13 mouse cellular contexts compared by ENCODE assay signal in genomic region chr11:102652844-102653243, GRCm38 (mm10). TPM values are rescaled to one million over a fixed set of nuclear protein-coding genes. Genes with fewer than 3 reads are reported as not detected.
DNase-seq lines count a peak whose midpoint lies in the region; ATAC-seq and TF ChIP-seq lines count a peak whose summit lies in the region.
"Had no signal": no experiment of that assay in that cellular context is flagged by ENCODE, and none has a peak within 500 bp of the region (broad histone marks: within the 10 kb centered on the region; RNA-seq: fewer than 3 reads in every experiment).

No protein-coding gene starts in this region.

- H3K27ac ChIP-seq in intestine, postnatal 0 days (ENCODE audit: low read depth, low read length) = no peak overlapping the region
- H3K27ac ChIP-seq in intestine, embryonic 16.5 days (ENCODE audit: low read length) = no peak overlapping the region
- no peak overlapping the region for H3K27ac ChIP-seq in bone marrow macrophage, adult 2 months (ENCODE audit: insufficient read depth, low read depth, low read length)
- H3K27ac ChIP-seq: midbrain, embryonic 12.5 days had no signal

- no peak overlapping the region for H3K9ac ChIP-seq in intestine, postnatal 0 days (ENCODE audit: low read depth, low read length)
- H3K9ac ChIP-seq in intestine, embryonic 16.5 days (ENCODE audit: low read depth, low read length) = no peak overlapping the region
- H3K9ac ChIP-seq: midbrain, embryonic 12.5 days had no signal

- peak; percentile 57 for TF ChIP-seq CTCF in intestine, postnatal 0 days (IDR thresholded peaks at IDR 0.05; ENCODE audit: low read depth)
- peak; percentile 16; the same call in 1 of the 2 replicates for TF ChIP-seq CTCF in bone marrow macrophage, adult 2 months (IDR thresholded peaks at IDR 0.05; ENCODE audit: low read depth, low read length)

- H3K36me3 ChIP-seq in intestine, postnatal 0 days (ENCODE audit: control insufficient read depth, insufficient read depth) = no peaks in the 10 kb centered on the region
- no peaks in the 10 kb centered on the region for H3K36me3 ChIP-seq in intestine, embryonic 16.5 days (ENCODE audit: control insufficient read depth, insufficient read depth, low read length)
- H3K36me3 ChIP-seq: midbrain, embryonic 12.5 days had no signal

- no peak for ATAC-seq in intestine, postnatal 0 days
- no peak for ATAC-seq in intestine, embryonic 16.5 days
- ATAC-seq: hindbrain, embryonic 16.5 days had no signal

- peak; percentile 21 for DNase-seq in right cerebral cortex, postnatal 14 days
- no peak for DNase-seq in right cerebral cortex, adult 2 months (ENCODE audit: low spot score in 2 of 2)
- DNase-seq in urinary bladder, postnatal 25 days (ENCODE audit: low spot score) = no peak
- DNase-seq in right cerebral cortex, postnatal 10 days (ENCODE audit: low spot score in 2 of 2) = no peak
- DNase-seq: adrenal gland, adult 2 months; gastrocnemius, postnatal 14 days; right cerebral cortex, postnatal 4 days had no signal

- H3K4me3 ChIP-seq in intestine, postnatal 0 days (ENCODE audit: low read depth, low read length) = no peak overlapping the region
- H3K4me3 ChIP-seq in intestine, embryonic 16.5 days (ENCODE audit: low read length) = no peak overlapping the region
- no peak overlapping the region for H3K4me3 ChIP-seq in bone marrow macrophage, adult 2 months (ENCODE audit: insufficient read depth, low read length)
- H3K4me3 ChIP-seq: midbrain, embryonic 12.5 days had no signal

- no peak overlapping the region for H3K4me2 ChIP-seq in intestine, postnatal 0 days (replicated peaks; ENCODE audit: low read depth)
- no peak overlapping the region for H3K4me2 ChIP-seq in intestine, embryonic 16.5 days (ENCODE audit: low read depth, low read length)
- H3K4me2 ChIP-seq: midbrain, embryonic 12.5 days had no signal

- TF ChIP-seq POLR2A in bone marrow macrophage, adult 2 months (IDR thresholded peaks at IDR 0.05; ENCODE audit: borderline replicate concordance, low read depth, low read length) = no peak

- no peaks in the 10 kb centered on the region for H3K9me3 ChIP-seq in intestine, postnatal 0 days (ENCODE audit: control insufficient read depth)
- no peaks in the 10 kb centered on the region for H3K9me3 ChIP-seq in intestine, embryonic 16.5 days (ENCODE audit: control insufficient read depth, low read length)
- H3K9me3 ChIP-seq: midbrain, embryonic 12.5 days had no signal

- 68% methylated on average over 3 of the region's 3 CpGs for WGBS in intestine, postnatal 0 days
- WGBS in intestine, embryonic 16.5 days = 67% methylated on average over 3 of the region's 3 CpGs

- no peaks in the 10 kb centered on the region; the same call in 1 of the 2 replicates for H3K4me1 ChIP-seq in intestine, postnatal 0 days (replicated peaks; ENCODE audit: control insufficient read depth, insufficient read depth, low read length)
- peaks cover 3% of the 10 kb centered on the region; the same call in 1 of the 2 replicates for H3K4me1 ChIP-seq in intestine, embryonic 16.5 days (ENCODE audit: control insufficient read depth, insufficient read depth, low read length)
- H3K4me1 ChIP-seq in bone marrow macrophage, adult 2 months (ENCODE audit: control insufficient read depth, insufficient read depth, low read length) = peaks cover 3% of the 10 kb centered on the region; the same call in 1 of the 2 replicates
- H3K4me1 ChIP-seq: midbrain, embryonic 12.5 days had no signal

- no peaks in the 10 kb centered on the region for H3K27me3 ChIP-seq in intestine, postnatal 0 days (replicated peaks; ENCODE audit: control insufficient read depth, insufficient read depth, low read length)
- no peaks in the 10 kb centered on the region for H3K27me3 ChIP-seq in intestine, embryonic 16.5 days (replicated peaks; ENCODE audit: control insufficient read depth, insufficient read depth, low read length)

RNA-seq across cellular contexts. Expression of gene Meioc, which starts 10.7 kb away (rescaled TPM):
- 0.09 and 0.14 TPM in 2 replicates for polyA plus RNA-seq in intestine, postnatal 0 days (2015; fragmentation: Nextera tagmentation; extraction: Ambion mirVana)
- 0.24 and 0.65 TPM in 2 replicates for polyA plus RNA-seq in intestine, embryonic 16.5 days (2015; fragmentation: Nextera tagmentation; extraction: Ambion mirVana)
- polyA plus RNA-seq in bone marrow macrophage, adult 2 months (2012; ENCODE audit: insufficient read depth, insufficient read length, missing spikeins) = not detected in 2 replicates
- polyA plus RNA-seq: adrenal gland, adult 2 months; cortical plate, adult 2 months had no signal

RNA-seq across cellular contexts. Expression of gene Ccdc43, which starts 44.7 kb away (rescaled TPM):
- polyA plus RNA-seq in intestine, postnatal 0 days (2015; fragmentation: Nextera tagmentation; extraction: Ambion mirVana) = 16.2 and 17.1 TPM in 2 replicates
- 36.7 and 39.9 TPM in 2 replicates for polyA plus RNA-seq in intestine, embryonic 16.5 days (2015; fragmentation: Nextera tagmentation; extraction: Ambion mirVana)
- polyA plus RNA-seq in bone marrow macrophage, adult 2 months (2012; ENCODE audit: insufficient read depth, insufficient read length, missing spikeins) = 28.9 and 30.5 TPM in 2 replicates

RNA-seq across cellular contexts. Expression of gene Fzd2, which starts 48.6 kb away (rescaled TPM):
- 6.0 and 6.2 TPM in 2 replicates for polyA plus RNA-seq in intestine, postnatal 0 days (2015; fragmentation: Nextera tagmentation; extraction: Ambion mirVana)
- 9.4 and 9.8 TPM in 2 replicates for polyA plus RNA-seq in intestine, embryonic 16.5 days (2015; fragmentation: Nextera tagmentation; extraction: Ambion mirVana)
- 0.21 TPM in 1 of 2 replicates, not detected in the other for polyA plus RNA-seq in bone marrow macrophage, adult 2 months (2012; ENCODE audit: insufficient read depth, insufficient read length, missing spikeins)
